Mouse (Mus musculus) myocyte (in vitro differentiated cells): ENCODE results near the gene Gm28635. TPM values are rescaled to one million over a fixed set of nuclear protein-coding genes. Genes with fewer than 3 reads are reported as not detected.
A peak's percentile ranks its signal among the peaks of the same experiment; 100 is the strongest.

Experiments used
- H3K27me3 ChIP-seq: one replicate; pipeline ENCODE4 v1.6.1; 2011; ENCODE audit not compliant: control insufficient read depth, insufficient read depth, insufficient read length
- H3K36me3 ChIP-seq: one replicate; pipeline ENCODE4 v1.6.1; 2011; ENCODE audit not compliant: control insufficient read depth, insufficient read depth
- H3K4me2 ChIP-seq: one replicate; pipeline ENCODE4 v1.6.1; 2011; ENCODE audit warnings: low read depth, control low read depth
- H3K4me3 ChIP-seq: one replicate; pipeline ENCODE4 v1.5.1; 2011; ENCODE audit warnings: mild to moderate bottlenecking, control low read depth, moderate library complexity
- H3K79me2 ChIP-seq: one replicate; pipeline ENCODE4 v1.6.1; 2011; ENCODE audit not compliant: control insufficient read depth, insufficient read depth
- H3ac ChIP-seq: one replicate; pipeline ENCODE4 v1.6.1; 2011; ENCODE audit not compliant: control insufficient read depth, insufficient read length
- CEBPB ChIP-seq: IDR thresholded peaks from 2 replicates; pipeline ENCODE4 v1.6.1; 2011; ENCODE audit warnings: mild to moderate bottlenecking, moderate library complexity; ENCODE audit not compliant: poor library complexity, insufficient read depth, severe bottlenecking
- E2F4 ChIP-seq: IDR thresholded peaks from one replicate; pipeline ENCODE4 v1.6.1; 2011; ENCODE audit warnings: mild to moderate bottlenecking, control low read depth, moderate library complexity; ENCODE audit not compliant: insufficient read depth
- MAX ChIP-seq: IDR thresholded peaks from one replicate; pipeline ENCODE4 v1.6.1; 2011; ENCODE audit warnings: low read depth, mild to moderate bottlenecking, control low read depth
- MYOD1 ChIP-seq, 3 experiments: IDR thresholded peaks; one replicate each; pipeline ENCODE4 v1.6.1; 2011; ENCODE audit warnings: control low read depth in 2 of 3, low read depth in 2 of 3, mild to moderate bottlenecking in 2 of 3, moderate library complexity in 1 of 3; ENCODE audit not compliant: insufficient read length in 2 of 3, control insufficient read depth in 1 of 3
- MYOG ChIP-seq, 3 experiments: IDR thresholded peaks; one replicate each; pipeline ENCODE4 v1.6.1; 2011; ENCODE audit warnings: control low read depth in 2 of 3, low read depth in 2 of 3, mild to moderate bottlenecking in 2 of 3; ENCODE audit not compliant: insufficient read length in 2 of 3, control insufficient read depth in 1 of 3, insufficient read depth in 1 of 3
- POLR2A ChIP-seq: IDR thresholded peaks from one replicate; pipeline ENCODE4 v1.6.1; 2011; ENCODE audit warnings: low read depth, mild to moderate bottlenecking, control low read depth, moderate library complexity; ENCODE audit not compliant: insufficient read length
- POLR2AphosphoS2 ChIP-seq: IDR thresholded peaks from one replicate; pipeline ENCODE4 v1.6.1; 2011; ENCODE audit warnings: low read depth, control low read depth; ENCODE audit not compliant: insufficient read length
- REST ChIP-seq: IDR thresholded peaks from one replicate; pipeline ENCODE4 v1.6.1; 2011; ENCODE audit warnings: mild to moderate bottlenecking, control low read depth, moderate library complexity; ENCODE audit not compliant: insufficient read depth, insufficient read length
- SRF ChIP-seq: IDR thresholded peaks from one replicate; pipeline ENCODE4 v1.6.1; 2011; ENCODE audit warnings: low read depth; ENCODE audit not compliant: control insufficient read depth, insufficient read length
- TCF12 ChIP-seq: IDR thresholded peaks from one replicate; pipeline ENCODE4 v1.6.1; 2011; ENCODE audit warnings: mild to moderate bottlenecking, control low read depth; ENCODE audit not compliant: poor library complexity, insufficient read depth, severe bottlenecking
- TCF3 ChIP-seq: IDR thresholded peaks from one replicate; pipeline ENCODE4 v1.6.1; 2011; ENCODE audit warnings: low read depth, control low read depth; ENCODE audit not compliant: insufficient read length
- USF1 ChIP-seq: IDR thresholded peaks from one replicate; pipeline ENCODE4 v1.6.1; 2011; ENCODE audit warnings: low read depth, mild to moderate bottlenecking, control low read depth, moderate library complexity
- polyA plus RNA-seq: library from polyadenylated mRNA; unstranded; fragments of >200 nt; fragmentation: generic; extraction: Trizol; gene quantifications from one replicate; pipeline ENCODE4 v1.2.1, GENCODE M21; 2012; ENCODE audit warnings: missing spikeins

Gene Gm28635
- polyA plus RNA-seq, result not detected

DNA sequence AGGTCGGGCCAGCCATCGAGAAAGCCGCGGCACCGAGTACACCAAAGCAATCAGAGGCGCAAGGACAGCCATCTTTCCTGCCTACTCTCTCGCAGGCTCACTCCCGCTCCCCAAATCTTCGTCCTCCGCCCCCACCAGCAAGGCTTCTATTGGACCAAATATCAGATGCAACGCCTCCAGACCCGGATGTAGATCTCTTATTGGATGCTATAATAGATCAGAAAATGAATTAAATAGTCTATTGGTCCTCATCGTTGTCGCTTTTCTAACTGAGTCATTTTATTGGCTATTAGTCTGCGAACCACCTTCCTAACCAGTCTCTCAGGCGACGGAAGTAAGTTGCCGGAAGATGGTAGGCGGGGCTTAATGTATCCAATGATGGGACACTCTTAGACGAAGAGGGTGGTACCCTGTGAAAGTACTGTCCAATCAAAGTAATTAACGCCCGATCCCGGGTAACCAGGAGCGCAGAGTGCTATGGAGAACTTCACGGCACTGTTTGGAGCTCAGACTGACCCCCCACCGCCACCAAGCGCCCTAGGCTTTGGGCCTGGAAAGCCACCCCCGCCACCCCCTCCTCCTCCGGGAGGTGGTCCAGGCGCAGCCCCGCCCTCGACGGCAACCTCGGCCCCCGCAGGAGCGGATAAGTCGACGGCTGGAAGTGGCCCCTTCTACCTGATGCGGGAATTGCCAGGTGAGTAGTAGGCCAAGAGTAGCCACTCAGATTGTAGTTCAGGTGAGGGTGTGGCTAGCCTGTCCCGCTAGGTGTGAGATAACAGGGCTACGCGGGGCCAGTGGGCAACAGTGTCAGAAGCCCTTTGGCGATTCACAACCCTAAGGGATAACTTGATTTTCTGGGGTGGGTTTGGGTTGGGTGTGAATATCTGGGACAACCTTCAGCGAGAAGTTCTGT, at the start of gene Gm28635, which contains the start of gene Med19:
TSS of gene Gm28635 (minus strand) at position 74 of the 913 bp plus-strand sequence.
TSS of gene Med19 (plus strand) at position 435 of the 913 bp plus-strand sequence.
- TF ChIP-seq REST (no peak), POLR2AphosphoS2 (peak; percentile 78), SRF (peak; percentile 47), USF1 (no peak), E2F4 (peak; percentile 50), CEBPB (no peak), TCF3 (no peak), POLR2A (peak; percentile 65), MYOD1 (IDR thresholded peaks at IDR 0.05; ENCODE audit: control insufficient read depth in 1 of 3, insufficient read length in 2 of 3, low read depth in 2 of 3) (no peak)
- H3K4me3 ChIP-seq, result peak within 1 kb of the TSS; percentile 61
- H3ac ChIP-seq, result peak within 1 kb of the TSS; percentile 26
- H3K27me3 ChIP-seq, result no peaks in the 10 kb centered on the region
- H3K4me2 ChIP-seq, result peak within 1 kb of the TSS; percentile 89
- H3K36me3 ChIP-seq, result peaks cover 2% of the 10 kb centered on the region
- H3K79me2 ChIP-seq, result peaks cover 31% of the 10 kb centered on the region

- Histone ChIP-seq H3K4me2 (peak within 1 kb of the TSS; percentile 99), H3ac (peak within 1 kb of the TSS; percentile 12), H3K27me3 (no peaks in the 10 kb centered on the region), H3K4me3 (peak within 1 kb of the TSS; percentile 62), H3K36me3 (peaks cover 16% of the 10 kb centered on the region), H3K79me2 (peaks cover 31% of the 10 kb centered on the region)
- TF ChIP-seq POLR2A, result peak; percentile 75
- TF ChIP-seq POLR2AphosphoS2, result peak; percentile 75
- peak; percentile 39 for TF ChIP-seq E2F4
- TF ChIP-seq SRF, result no peak
These were observed 49.5 kb upstream of the Gm28635 start, which contains the start of gene Clp1 for GRCm38 (mm10) chr2:84727172-84727858. TSS of gene Clp1 (minus strand) at chr2:84727350.

- H3K4me2 ChIP-seq, result peak overlapping the region; percentile 99
- no peaks in the 10 kb centered on the region for H3K27me3 ChIP-seq
- H3K79me2 ChIP-seq, result peaks cover 31% of the 10 kb centered on the region
- TF ChIP-seq MYOD1 (IDR thresholded peaks at IDR 0.05; ENCODE audit: control insufficient read depth in 1 of 3, insufficient read length in 2 of 3, low read depth in 2 of 3), result no peak
- TF ChIP-seq POLR2AphosphoS2, result no peak
- no peak for TF ChIP-seq USF1
- no peak for TF ChIP-seq TCF12
- no peak for TF ChIP-seq POLR2A
- TF ChIP-seq TCF3, result no peak
- no peak for TF ChIP-seq CEBPB
- no peak for TF ChIP-seq REST
- TF ChIP-seq SRF, result no peak
- TF ChIP-seq MAX, result no peak
- no peak for TF ChIP-seq MYOG (IDR thresholded peaks at IDR 0.05; ENCODE audit: control insufficient read depth in 1 of 3, insufficient read depth in 1 of 3, insufficient read length in 2 of 3, low read depth in 2 of 3)
- no peak for TF ChIP-seq E2F4
- H3K4me3 ChIP-seq, result peak overlapping the region; percentile 62
- peak overlapping the region; percentile 12 for H3ac ChIP-seq
- peaks cover 16% of the 10 kb centered on the region for H3K36me3 ChIP-seq
These were observed 48.9 kb upstream of the Gm28635 start for GRCm38 (mm10) chr2:84726716-84727115.

GRCm38 (mm10) chr2:84725770-84726169, 47.9 kb upstream of the Gm28635 start:
- Histone ChIP-seq H3K4me3 (peak overlapping the region; percentile 62), H3K4me2 (peak overlapping the region; percentile 99), H3ac (no peak overlapping the region)

More at GRCm38 (mm10) chr2:84725770-84726169, 47.9 kb upstream of the Gm28635 start:
- no peaks in the 10 kb centered on the region for H3K27me3 ChIP-seq
- H3K79me2 ChIP-seq, result peaks cover 31% of the 10 kb centered on the region
- H3K36me3 ChIP-seq, result peaks cover 21% of the 10 kb centered on the region
- TF ChIP-seq MYOG (IDR thresholded peaks at IDR 0.05; ENCODE audit: control insufficient read depth in 1 of 3, insufficient read depth in 1 of 3, insufficient read length in 2 of 3, low read depth in 2 of 3), result no peak
- no peak for TF ChIP-seq USF1
- no peak for TF ChIP-seq TCF12
- TF ChIP-seq MAX, result no peak
- no peak for TF ChIP-seq E2F4
- TF ChIP-seq SRF, result no peak
- no peak for TF ChIP-seq MYOD1 (IDR thresholded peaks at IDR 0.05; ENCODE audit: control insufficient read depth in 1 of 3, insufficient read length in 2 of 3, low read depth in 2 of 3)
- no peak for TF ChIP-seq TCF3
- no peak for TF ChIP-seq POLR2AphosphoS2
- TF ChIP-seq CEBPB, result no peak
- no peak for TF ChIP-seq REST
